Mouse (Mus musculus): ENCODE measurements around the gene Cyp26c1.

The Cyp26c1 gene

GRCm38 (mm10) chr19:37698273-37699160 lies 13.1 kb downstream of the Cyp26c1 start:
- no peak for DNase-seq (ENCODE audit: low spot score in 2 of 2)

- no peak for DNase-seq (ENCODE audit: low spot score in 2 of 2)
Measured at GRCm38 (mm10) chr19:37699711-37700110, 14.3 kb downstream of the Cyp26c1 start.

- DNase-seq (ENCODE audit: low spot score in 2 of 2) = no peak
Measured at GRCm38 (mm10) chr19:37702377-37703076, 17.1 kb downstream of the Cyp26c1 start.

GRCm38 (mm10) chr19:37703902-37704509 lies 18.6 kb downstream of the Cyp26c1 start:
- DNase-seq (ENCODE audit: low spot score in 2 of 2) = peak in 1 of 2 experiments; percentile 45

- DNase-seq (ENCODE audit: low spot score in 2 of 2) = no peak
Measured at GRCm38 (mm10) chr19:37705722-37706121, 20.3 kb downstream of the Cyp26c1 start.

- DNase-seq (ENCODE audit: low spot score in 2 of 2) = no peak
Measured at GRCm38 (mm10) chr19:37714681-37715080, 29.3 kb downstream of the Cyp26c1 start.

GRCm38 (mm10) chr19:37715980-37716379 lies 30.6 kb downstream of the Cyp26c1 start:
- DNase-seq (ENCODE audit: low spot score in 2 of 2) = no peak

GRCm38 (mm10) chr19:37716524-37717175 lies 31.3 kb downstream of the Cyp26c1 start:
- DNase-seq (ENCODE audit: low spot score in 2 of 2) = no peak

GRCm38 (mm10) chr19:37719166-37719565 lies 33.8 kb downstream of the Cyp26c1 start:
- no peak for DNase-seq (ENCODE audit: low spot score in 2 of 2)

- no peak for DNase-seq (ENCODE audit: low spot score in 2 of 2)
Measured at GRCm38 (mm10) chr19:37724591-37724990, 39.2 kb downstream of the Cyp26c1 start.

GRCm38 (mm10) chr19:37726585-37726984 lies 41.2 kb downstream of the Cyp26c1 start:
- DNase-seq (ENCODE audit: low spot score in 2 of 2) = no peak

- no peak for DNase-seq (ENCODE audit: low spot score in 2 of 2)
Measured at GRCm38 (mm10) chr19:37727366-37727765, 42.0 kb downstream of the Cyp26c1 start.

GRCm38 (mm10) chr19:37735426-37735825 lies 50.0 kb downstream of the Cyp26c1 start:
- DNase-seq (ENCODE audit: low spot score in 2 of 2) = no peak

GRCm38 (mm10) chr19:37738575-37738974 lies 53.2 kb downstream of the Cyp26c1 start:
- no peak for DNase-seq (ENCODE audit: low spot score in 2 of 2)

- no peak for DNase-seq (ENCODE audit: low spot score in 2 of 2)
Measured at GRCm38 (mm10) chr19:37740043-37740442, 54.7 kb downstream of the Cyp26c1 start.

Data from right cerebral cortex, postnatal 36 days (tissue).